Mouse (Mus musculus): Measurements from ENCODE around the gene Brox. TPM values are rescaled to one million over a fixed set of nuclear protein-coding genes. Genes with fewer than 3 reads are reported as not detected.
A peak's percentile ranks its signal among the peaks of the same experiment; 100 is the strongest.

The Brox gene
- polyA plus RNA-seq, 1 experiment from 2014 or later = 64.6 TPM

DNA sequence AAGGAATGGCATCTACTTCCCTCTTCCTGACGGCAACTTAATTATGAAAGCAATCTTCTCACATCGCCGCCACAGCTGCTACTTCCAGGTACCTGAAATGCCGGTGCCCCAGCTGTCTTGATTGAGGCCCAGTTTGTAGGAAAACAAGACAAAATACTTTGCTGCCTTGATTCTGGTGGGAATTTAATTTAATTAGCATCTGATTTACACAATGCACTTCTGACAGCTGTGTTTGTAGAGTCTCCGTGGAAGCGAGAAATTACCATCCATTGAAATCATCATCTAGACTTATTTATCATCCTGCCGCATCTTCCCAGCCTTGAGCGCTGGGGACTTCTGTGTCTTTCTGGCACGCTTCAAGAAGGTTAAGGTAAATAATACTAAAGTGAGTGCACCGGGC is 44.5 kb downstream of the Brox start:
- ATAC-seq (ENCODE audit: low FRiP score) (peak; percentile 38; the same call in 1 of the 2 replicates), DNase-seq (ENCODE audit: low spot score, missing footprints) (no peak)
- no peak overlapping the region for H3K4me3 ChIP-seq (ENCODE audit: low read depth, low read length)
- H3K9me3 ChIP-seq (ENCODE audit: control insufficient read depth, low read length) = no peaks in the 10 kb centered on the region
- H3K36me3 ChIP-seq (ENCODE audit: control insufficient read depth, insufficient read depth, low read length) = no peaks in the 10 kb centered on the region
- no peak overlapping the region for H3K9ac ChIP-seq (ENCODE audit: low read length)
- no peak overlapping the region for H3K4me2 ChIP-seq
- 71% methylated on average over 10 of the region's 10 CpGs for WGBS
- no peaks in the 10 kb centered on the region for H3K4me1 ChIP-seq (ENCODE audit: control insufficient read depth, insufficient read depth, low read length)
- H3K27ac ChIP-seq (ENCODE audit: low read depth, low read length) = no peak overlapping the region
- no peaks in the 10 kb centered on the region for H3K27me3 ChIP-seq (ENCODE audit: control insufficient read depth, insufficient read depth, low read length)

GRCm38 (mm10) chr1:183251818-183252217 is 45.3 kb downstream of the Brox start:
- Histone ChIP-seq H3K4me3 (ENCODE audit: low read depth, low read length) (no peak overlapping the region), H3K4me2 (no peak overlapping the region), H3K4me1 (ENCODE audit: control insufficient read depth, insufficient read depth, low read length) (0 out of 2 replicates have a peak, but pooled peaks cover 1% of the 10 kb centered on the region), H3K27ac (ENCODE audit: low read depth, low read length) (no peak overlapping the region), H3K9me3 (ENCODE audit: control insufficient read depth, low read length) (no peaks in the 10 kb centered on the region), H3K9ac (ENCODE audit: low read length) (no peak overlapping the region), H3K36me3 (ENCODE audit: control insufficient read depth, insufficient read depth, low read length) (no peaks in the 10 kb centered on the region), H3K27me3 (ENCODE audit: control insufficient read depth, insufficient read depth, low read length) (no peaks in the 10 kb centered on the region)
- 79% methylated on average over 2 of the region's 2 CpGs for WGBS
- DNase-seq (ENCODE audit: low spot score, missing footprints) = no peak
- no peak for ATAC-seq (ENCODE audit: low FRiP score)

DNA sequence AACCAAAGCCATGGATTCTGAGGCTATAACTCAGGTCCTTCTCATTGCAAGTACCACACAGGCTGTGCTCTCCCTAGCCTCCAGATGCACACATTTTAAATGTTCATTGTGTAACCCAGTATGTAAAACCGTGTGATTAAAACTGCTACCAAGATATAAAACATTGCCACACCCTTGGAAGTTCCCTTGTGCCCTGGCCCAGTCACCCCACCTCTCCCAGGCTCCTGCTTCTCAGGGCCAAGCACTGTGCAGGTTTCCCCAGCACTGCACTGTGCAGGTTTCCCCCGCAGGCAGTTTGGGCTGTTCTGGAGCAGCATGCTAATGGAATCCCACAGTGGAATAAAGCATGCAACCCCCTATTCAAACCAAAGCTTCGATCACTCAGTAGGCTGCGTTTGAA is 46.5 kb downstream of the Brox start:
- no peaks in the 10 kb centered on the region for H3K27me3 ChIP-seq (ENCODE audit: control insufficient read depth, insufficient read depth, low read length)
- no peak overlapping the region for H3K9ac ChIP-seq (ENCODE audit: low read length)
- H3K27ac ChIP-seq (ENCODE audit: low read depth, low read length) = no peak overlapping the region
- 79% methylated on average over 4 of the region's 4 CpGs for WGBS
- H3K4me2 ChIP-seq = no peak overlapping the region
- no peaks in the 10 kb centered on the region for H3K36me3 ChIP-seq (ENCODE audit: control insufficient read depth, insufficient read depth, low read length)
- H3K9me3 ChIP-seq (ENCODE audit: control insufficient read depth, low read length) = no peaks in the 10 kb centered on the region
- H3K4me1 ChIP-seq (ENCODE audit: control insufficient read depth, insufficient read depth, low read length) = 0 out of 2 replicates have a peak, but pooled peaks cover 2% of the 10 kb centered on the region
- H3K4me3 ChIP-seq (ENCODE audit: low read depth, low read length) = no peak overlapping the region
- DNase-seq (ENCODE audit: low spot score, missing footprints) (no peak), ATAC-seq (ENCODE audit: low FRiP score) (no peak)

DNA sequence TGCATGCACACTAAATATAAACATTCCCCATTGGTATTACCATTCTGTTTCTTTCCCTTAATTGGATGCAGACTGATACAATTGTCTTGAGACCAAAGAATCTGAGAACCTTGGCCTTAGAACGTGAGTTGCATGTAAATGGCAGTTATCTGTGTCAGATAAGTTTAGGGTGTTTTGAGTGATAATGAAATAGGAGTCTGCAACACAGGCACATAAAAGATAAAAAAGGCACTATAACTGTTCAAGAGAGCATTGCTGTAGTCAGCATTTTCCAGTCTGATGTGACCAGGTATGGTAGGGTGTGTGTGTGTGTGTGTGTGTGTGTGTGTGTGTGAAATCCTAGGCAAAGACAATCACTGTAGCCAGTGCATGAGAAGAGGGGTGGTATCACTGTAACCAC is 48.9 kb downstream of the Brox start:
- DNase-seq (ENCODE audit: low spot score, missing footprints) (no peak), ATAC-seq (ENCODE audit: low FRiP score) (no peak)
- Histone ChIP-seq H3K9ac (ENCODE audit: low read length) (no peak overlapping the region), H3K4me1 (ENCODE audit: control insufficient read depth, insufficient read depth, low read length) (0 out of 2 replicates have a peak, but pooled peaks cover 2% of the 10 kb centered on the region), H3K36me3 (ENCODE audit: control insufficient read depth, insufficient read depth, low read length) (no peaks in the 10 kb centered on the region), H3K27ac (ENCODE audit: low read depth, low read length) (no peak overlapping the region), H3K4me2 (no peak overlapping the region), H3K4me3 (ENCODE audit: low read depth, low read length) (no peak overlapping the region), H3K27me3 (ENCODE audit: control insufficient read depth, insufficient read depth, low read length) (no peaks in the 10 kb centered on the region), H3K9me3 (ENCODE audit: control insufficient read depth, low read length) (no peaks in the 10 kb centered on the region)
- 68% methylated on average over 1 of the region's 1 CpGs for WGBS

GRCm38 (mm10) chr1:183243293-183243692 is 53.8 kb downstream of the Brox start:
- Histone ChIP-seq H3K27me3 (ENCODE audit: control insufficient read depth, insufficient read depth, low read length) (no peaks in the 10 kb centered on the region), H3K4me1 (ENCODE audit: control insufficient read depth, insufficient read depth, low read length) (0 out of 2 replicates have a peak, but pooled peaks cover 2% of the 10 kb centered on the region), H3K27ac (ENCODE audit: low read depth, low read length) (no peak overlapping the region), H3K36me3 (ENCODE audit: control insufficient read depth, insufficient read depth, low read length) (no peaks in the 10 kb centered on the region), H3K9ac (ENCODE audit: low read length) (no peak overlapping the region), H3K4me2 (no peak overlapping the region), H3K9me3 (ENCODE audit: control insufficient read depth, low read length) (no peaks in the 10 kb centered on the region), H3K4me3 (ENCODE audit: low read depth, low read length) (no peak overlapping the region)
- WGBS = 73% methylated on average over 7 of the region's 7 CpGs
- DNase-seq (ENCODE audit: low spot score, missing footprints) = no peak
- ATAC-seq (ENCODE audit: low FRiP score) = no peak

DNA sequence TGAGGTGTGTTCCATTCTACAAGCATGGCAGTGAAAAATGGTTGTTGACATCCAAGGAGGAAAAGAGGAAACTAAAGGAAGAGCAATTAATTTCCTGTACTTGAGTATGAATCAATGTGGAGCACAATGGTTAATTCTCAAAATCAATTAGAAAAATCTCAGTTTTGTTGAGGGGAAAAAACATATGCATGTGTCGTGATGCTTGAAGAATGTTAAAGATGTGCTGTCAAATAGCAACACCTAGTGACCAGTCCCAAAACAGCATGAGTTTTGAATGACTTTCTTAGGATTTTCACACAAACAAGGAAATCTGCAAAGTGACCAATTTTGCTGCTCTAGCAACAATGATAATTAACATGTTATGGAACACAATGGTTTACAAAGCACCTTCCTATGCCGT is 59.2 kb downstream of the Brox start:
- peak; percentile 83 for DNase-seq (ENCODE audit: low spot score, missing footprints)
- ATAC-seq (ENCODE audit: low FRiP score) = no peak

DNA sequence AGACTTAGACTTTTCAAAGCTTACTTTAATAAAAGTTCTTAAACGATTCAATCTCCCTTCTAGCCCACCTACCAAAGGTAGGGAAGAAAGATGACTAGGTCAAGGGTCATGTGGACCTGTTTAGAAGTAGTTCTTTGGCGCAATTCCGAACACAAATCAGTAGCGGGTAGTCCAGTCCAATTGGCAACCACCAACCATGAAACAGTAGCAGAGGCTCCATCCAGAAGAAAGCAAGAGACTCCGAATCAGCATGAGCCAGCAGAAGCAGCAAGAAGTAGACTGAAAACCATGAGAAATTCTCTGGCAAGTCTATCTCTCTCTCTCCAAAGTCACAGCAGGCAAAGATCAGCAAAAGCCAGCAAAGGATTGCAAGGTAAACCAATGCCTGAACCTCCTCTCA is 60.6 kb downstream of the Brox start:
- no peaks in the 10 kb centered on the region for H3K9me3 ChIP-seq (ENCODE audit: control insufficient read depth, low read length)
- 90% methylated on average over 5 of the region's 5 CpGs for WGBS
- ATAC-seq (ENCODE audit: low FRiP score) = no peak
- H3K4me1 ChIP-seq (ENCODE audit: control insufficient read depth, insufficient read depth, low read length) = no peaks in the 10 kb centered on the region
- H3K4me3 ChIP-seq (ENCODE audit: low read depth, low read length) = no peak overlapping the region
- H3K36me3 ChIP-seq (ENCODE audit: control insufficient read depth, insufficient read depth, low read length) = no peaks in the 10 kb centered on the region
- no peak for DNase-seq (ENCODE audit: low spot score, missing footprints)
- no peak overlapping the region for H3K27ac ChIP-seq (ENCODE audit: low read depth, low read length)
- no peak overlapping the region for H3K4me2 ChIP-seq
- no peak overlapping the region for H3K9ac ChIP-seq (ENCODE audit: low read length)
- no peaks in the 10 kb centered on the region for H3K27me3 ChIP-seq (ENCODE audit: control insufficient read depth, insufficient read depth, low read length)

More for the DNA sequence above, 59.2 kb downstream of the Brox start:
- H3K4me2 ChIP-seq = no peak overlapping the region
- no peak overlapping the region for H3K27ac ChIP-seq (ENCODE audit: low read depth, low read length)
- no peak overlapping the region for H3K9ac ChIP-seq (ENCODE audit: low read length)
- H3K4me3 ChIP-seq (ENCODE audit: low read depth, low read length) = no peak overlapping the region
- H3K27me3 ChIP-seq (ENCODE audit: control insufficient read depth, insufficient read depth, low read length) = no peaks in the 10 kb centered on the region
- H3K36me3 ChIP-seq (ENCODE audit: control insufficient read depth, insufficient read depth, low read length) = no peaks in the 10 kb centered on the region
- no peaks in the 10 kb centered on the region for H3K4me1 ChIP-seq (ENCODE audit: control insufficient read depth, insufficient read depth, low read length)
- H3K9me3 ChIP-seq (ENCODE audit: control insufficient read depth, low read length) = no peaks in the 10 kb centered on the region
- 38% methylated on average over 2 of the region's 2 CpGs for WGBS

- Histone ChIP-seq H3K9ac (ENCODE audit: low read length) (no peak overlapping the region), H3K4me1 (ENCODE audit: control insufficient read depth, insufficient read depth, low read length) (no peaks in the 10 kb centered on the region; the same call in 1 of the 2 replicates), H3K9me3 (ENCODE audit: control insufficient read depth, low read length) (no peaks in the 10 kb centered on the region), H3K27me3 (ENCODE audit: control insufficient read depth, insufficient read depth, low read length) (no peaks in the 10 kb centered on the region), H3K36me3 (ENCODE audit: control insufficient read depth, insufficient read depth, low read length) (no peaks in the 10 kb centered on the region), H3K27ac (ENCODE audit: low read depth, low read length) (no peak overlapping the region), H3K4me3 (ENCODE audit: low read depth, low read length) (no peak overlapping the region), H3K4me2 (no peak overlapping the region)
- DNase-seq (ENCODE audit: low spot score, missing footprints) (no peak), ATAC-seq (ENCODE audit: low FRiP score) (no peak)
- WGBS = 76% methylated on average over 11 of the region's 11 CpGs
These were observed 63.3 kb downstream of the Brox start for GRCm38 (mm10) chr1:183233679-183234174.

GRCm38 (mm10) chr1:183232985-183233678 is 63.9 kb downstream of the Brox start:
- 85% methylated on average over 7 of the region's 7 CpGs for WGBS
- H3K4me1 ChIP-seq (ENCODE audit: control insufficient read depth, insufficient read depth, low read length) = no peaks in the 10 kb centered on the region; the same call in 1 of the 2 replicates
- no peak overlapping the region for H3K4me2 ChIP-seq
- no peaks in the 10 kb centered on the region for H3K27me3 ChIP-seq (ENCODE audit: control insufficient read depth, insufficient read depth, low read length)
- H3K27ac ChIP-seq (ENCODE audit: low read depth, low read length) = no peak overlapping the region
- ATAC-seq (ENCODE audit: low FRiP score) (no peak), DNase-seq (ENCODE audit: low spot score, missing footprints) (no peak)
- no peaks in the 10 kb centered on the region for H3K9me3 ChIP-seq (ENCODE audit: control insufficient read depth, low read length)
- no peak overlapping the region for H3K9ac ChIP-seq (ENCODE audit: low read length)
- no peak overlapping the region for H3K4me3 ChIP-seq (ENCODE audit: low read depth, low read length)
- no peaks in the 10 kb centered on the region for H3K36me3 ChIP-seq (ENCODE audit: control insufficient read depth, insufficient read depth, low read length)

Measured in midbrain, embryonic 11.5 days (tissue).